Mouse (Mus musculus): Measurements from ENCODE around the gene Myoz2. TPM values are rescaled to one million over a fixed set of nuclear protein-coding genes. Genes with fewer than 3 reads are reported as not detected.
A peak's percentile ranks its signal among the peaks of the same experiment; 100 is the strongest.

Myoz2 gene
- polyA plus RNA-seq, 1 experiment from 2014 or later: 21.6 TPM

DNA sequence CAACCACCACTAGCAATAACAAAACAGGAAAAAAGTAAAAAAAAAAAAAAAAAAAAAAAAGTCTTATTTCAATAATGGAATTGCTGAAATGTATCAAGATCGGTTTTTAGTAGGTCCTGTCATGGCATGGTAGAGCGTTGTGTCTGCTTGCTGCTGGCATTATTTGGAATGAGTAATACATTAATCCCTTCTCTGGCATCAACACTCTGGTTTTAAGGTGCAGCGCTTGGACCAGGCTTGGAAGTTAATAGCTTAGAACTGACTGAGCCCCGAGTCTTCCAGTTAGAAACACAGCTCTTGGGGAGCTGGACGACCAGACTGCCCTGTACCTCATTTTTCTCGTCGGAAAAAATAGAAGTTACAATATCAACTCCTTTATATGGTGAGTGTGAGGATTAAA is 32.0 kb upstream of the Myoz2 start:
- 79% methylated on average over 7 of the region's 7 CpGs for WGBS
- Histone ChIP-seq H3K36me3 (ENCODE audit: control insufficient read depth, insufficient read depth, low read length) (no peaks in the 10 kb centered on the region), H3K27ac (ENCODE audit: low read length) (no peak overlapping the region; the same call in 1 of the 2 replicates), H3K9me3 (replicated peaks; ENCODE audit: control insufficient read depth, low read length) (no peaks in the 10 kb centered on the region), H3K9ac (ENCODE audit: low read length) (no peak overlapping the region), H3K27me3 (ENCODE audit: control insufficient read depth, insufficient read depth, low read length) (no peaks in the 10 kb centered on the region), H3K4me2 (ENCODE audit: low read depth, low read length) (no peak overlapping the region), H3K4me3 (replicated peaks; ENCODE audit: low read length) (no peak overlapping the region), H3K4me1 (ENCODE audit: control insufficient read depth, insufficient read depth, low read length) (peaks cover 18% of the 10 kb centered on the region)
- no peak for ATAC-seq (ENCODE audit: insufficient read depth, low FRiP score)

GRCm38 (mm10) chr3:123065466-123065865 is 30.7 kb upstream of the Myoz2 start:
- H3K9me3 ChIP-seq (replicated peaks; ENCODE audit: control insufficient read depth, low read length): no peaks in the 10 kb centered on the region
- WGBS: 45% methylated on average over 5 of the region's 5 CpGs
- H3K4me3 ChIP-seq (replicated peaks; ENCODE audit: low read length): no peak overlapping the region
- H3K36me3 ChIP-seq (ENCODE audit: control insufficient read depth, insufficient read depth, low read length): no peaks in the 10 kb centered on the region
- no peak overlapping the region for H3K4me2 ChIP-seq (ENCODE audit: low read depth, low read length)
- peak overlapping the region; percentile 18; the same call in 1 of the 2 replicates for H3K27ac ChIP-seq (ENCODE audit: low read length)
- H3K27me3 ChIP-seq (ENCODE audit: control insufficient read depth, insufficient read depth, low read length): no peaks in the 10 kb centered on the region
- H3K4me1 ChIP-seq (ENCODE audit: control insufficient read depth, insufficient read depth, low read length): peaks cover 18% of the 10 kb centered on the region
- ATAC-seq (ENCODE audit: insufficient read depth, low FRiP score): no peak
- no peak overlapping the region for H3K9ac ChIP-seq (ENCODE audit: low read length)

GRCm38 (mm10) chr3:123064186-123064585 is 29.4 kb upstream of the Myoz2 start:
- Histone ChIP-seq H3K4me3 (replicated peaks; ENCODE audit: low read length) (no peak overlapping the region), H3K4me2 (ENCODE audit: low read depth, low read length) (no peak overlapping the region), H3K36me3 (ENCODE audit: control insufficient read depth, insufficient read depth, low read length) (no peaks in the 10 kb centered on the region), H3K27ac (ENCODE audit: low read length) (peak overlapping the region; percentile 77), H3K9ac (ENCODE audit: low read length) (no peak overlapping the region), H3K4me1 (ENCODE audit: control insufficient read depth, insufficient read depth, low read length) (peaks cover 25% of the 10 kb centered on the region), H3K27me3 (ENCODE audit: control insufficient read depth, insufficient read depth, low read length) (no peaks in the 10 kb centered on the region), H3K9me3 (replicated peaks; ENCODE audit: control insufficient read depth, low read length) (no peaks in the 10 kb centered on the region)
- WGBS: 23% methylated on average over 5 of the region's 5 CpGs
- peak; percentile 88; the same call in 1 of the 2 replicates for ATAC-seq (ENCODE audit: insufficient read depth, low FRiP score)

- Histone ChIP-seq H3K4me1 (ENCODE audit: control insufficient read depth, insufficient read depth, low read length) (peaks cover 25% of the 10 kb centered on the region), H3K27ac (ENCODE audit: low read length) (no peak overlapping the region), H3K4me3 (replicated peaks; ENCODE audit: low read length) (no peak overlapping the region), H3K27me3 (ENCODE audit: control insufficient read depth, insufficient read depth, low read length) (no peaks in the 10 kb centered on the region), H3K36me3 (ENCODE audit: control insufficient read depth, insufficient read depth, low read length) (no peaks in the 10 kb centered on the region), H3K9ac (ENCODE audit: low read length) (no peak overlapping the region), H3K9me3 (replicated peaks; ENCODE audit: control insufficient read depth, low read length) (no peaks in the 10 kb centered on the region), H3K4me2 (ENCODE audit: low read depth, low read length) (no peak overlapping the region)
- WGBS: 77% methylated on average over 2 of the region's 2 CpGs
- ATAC-seq (ENCODE audit: insufficient read depth, low FRiP score): no peak
These were observed 27.1 kb upstream of the Myoz2 start for GRCm38 (mm10) chr3:123061931-123062330.

DNA sequence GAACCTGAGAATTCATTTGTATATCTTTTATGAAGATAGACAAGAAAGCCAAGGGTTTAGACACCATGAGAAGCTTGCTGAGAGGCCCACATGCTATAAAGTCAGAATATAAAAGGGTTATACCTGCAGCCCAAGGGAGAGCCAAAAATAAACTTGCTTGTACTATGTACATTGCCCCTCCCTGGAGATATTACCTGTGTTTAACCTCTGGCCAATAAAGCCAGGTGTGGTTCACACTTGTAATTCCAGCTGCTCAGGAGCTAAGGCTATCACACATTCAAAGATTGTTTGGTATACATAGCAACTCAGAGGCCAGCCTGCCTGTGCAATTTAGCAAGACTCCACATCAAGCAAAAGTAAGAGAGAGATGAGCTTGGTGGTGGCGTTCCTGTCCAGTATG is 24.0 kb upstream of the Myoz2 start:
- H3K9ac ChIP-seq (ENCODE audit: low read length): no peak overlapping the region
- no peak overlapping the region for H3K4me3 ChIP-seq (replicated peaks; ENCODE audit: low read length)
- WGBS: 67% methylated on average over 1 of the region's 1 CpGs
- H3K27me3 ChIP-seq (ENCODE audit: control insufficient read depth, insufficient read depth, low read length): no peaks in the 10 kb centered on the region
- no peaks in the 10 kb centered on the region for H3K36me3 ChIP-seq (ENCODE audit: control insufficient read depth, insufficient read depth, low read length)
- 0 out of 2 replicates have a peak, but pooled peaks cover 9% of the 10 kb centered on the region for H3K4me1 ChIP-seq (ENCODE audit: control insufficient read depth, insufficient read depth, low read length)
- H3K4me2 ChIP-seq (ENCODE audit: low read depth, low read length): no peak overlapping the region
- ATAC-seq (ENCODE audit: insufficient read depth, low FRiP score): peak; percentile 93
- H3K27ac ChIP-seq (ENCODE audit: low read length): peak overlapping the region; percentile 88
- no peaks in the 10 kb centered on the region for H3K9me3 ChIP-seq (replicated peaks; ENCODE audit: control insufficient read depth, low read length)

- Histone ChIP-seq H3K9ac (ENCODE audit: low read length) (no peak overlapping the region), H3K27ac (ENCODE audit: low read length) (peak overlapping the region; percentile 81), H3K27me3 (ENCODE audit: control insufficient read depth, insufficient read depth, low read length) (no peaks in the 10 kb centered on the region), H3K9me3 (replicated peaks; ENCODE audit: control insufficient read depth, low read length) (0 out of 2 replicates have a peak, but pooled peaks cover 4% of the 10 kb centered on the region), H3K36me3 (ENCODE audit: control insufficient read depth, insufficient read depth, low read length) (no peaks in the 10 kb centered on the region), H3K4me2 (ENCODE audit: low read depth, low read length) (no peak overlapping the region), H3K4me3 (replicated peaks; ENCODE audit: low read length) (no peak overlapping the region), H3K4me1 (ENCODE audit: control insufficient read depth, insufficient read depth, low read length) (0 out of 2 replicates have a peak, but pooled peaks cover 3% of the 10 kb centered on the region)
- WGBS: 48% methylated on average over 5 of the region's 5 CpGs
- no peak for ATAC-seq (ENCODE audit: insufficient read depth, low FRiP score)
These were observed 19.4 kb upstream of the Myoz2 start for GRCm38 (mm10) chr3:123054178-123054577.

GRCm38 (mm10) chr3:123053192-123053938 is 18.6 kb upstream of the Myoz2 start:
- no peak overlapping the region for H3K4me2 ChIP-seq (ENCODE audit: low read depth, low read length)
- no peaks in the 10 kb centered on the region for H3K36me3 ChIP-seq (ENCODE audit: control insufficient read depth, insufficient read depth, low read length)
- H3K27me3 ChIP-seq (ENCODE audit: control insufficient read depth, insufficient read depth, low read length): no peaks in the 10 kb centered on the region
- peak; percentile 79; the same call in 1 of the 2 replicates for ATAC-seq (ENCODE audit: insufficient read depth, low FRiP score)
- H3K9ac ChIP-seq (ENCODE audit: low read length): no peak overlapping the region
- 52% methylated on average over 8 of the region's 8 CpGs for WGBS
- H3K4me1 ChIP-seq (ENCODE audit: control insufficient read depth, insufficient read depth, low read length): 0 out of 2 replicates have a peak, but pooled peaks cover 3% of the 10 kb centered on the region
- H3K9me3 ChIP-seq (replicated peaks; ENCODE audit: control insufficient read depth, low read length): 0 out of 2 replicates have a peak, but pooled peaks cover 4% of the 10 kb centered on the region
- no peak overlapping the region for H3K4me3 ChIP-seq (replicated peaks; ENCODE audit: low read length)
- peak overlapping the region; percentile 81 for H3K27ac ChIP-seq (ENCODE audit: low read length)

DNA sequence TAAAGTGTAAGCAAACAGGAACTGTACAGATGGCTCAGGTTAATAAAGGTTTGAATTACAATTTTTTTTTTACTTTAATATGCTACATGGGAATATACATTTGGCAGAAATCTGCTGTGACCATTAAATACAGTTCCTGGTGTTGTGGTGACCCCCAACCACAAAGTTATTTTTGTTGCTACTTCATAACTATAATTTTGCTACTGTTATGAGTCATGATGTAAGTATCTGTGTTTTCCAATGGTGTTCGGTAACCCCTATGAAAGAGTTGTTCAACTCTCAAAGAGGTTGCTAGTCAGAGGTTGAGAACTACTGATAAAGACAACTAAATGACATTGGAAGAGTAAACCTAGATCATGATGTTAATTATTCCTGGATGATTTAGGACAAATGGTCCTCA is 7.5 kb upstream of the Myoz2 start:
- 92% methylated on average over 1 of the region's 1 CpGs for WGBS
- no peak overlapping the region for H3K27ac ChIP-seq (ENCODE audit: low read length)
- H3K27me3 ChIP-seq (ENCODE audit: control insufficient read depth, insufficient read depth, low read length): no peaks in the 10 kb centered on the region
- H3K4me3 ChIP-seq (replicated peaks; ENCODE audit: low read length): no peak overlapping the region
- H3K4me1 ChIP-seq (ENCODE audit: control insufficient read depth, insufficient read depth, low read length): no peaks in the 10 kb centered on the region
- H3K9ac ChIP-seq (ENCODE audit: low read length): no peak overlapping the region
- no peak for ATAC-seq (ENCODE audit: insufficient read depth, low FRiP score)
- no peaks in the 10 kb centered on the region for H3K36me3 ChIP-seq (ENCODE audit: control insufficient read depth, insufficient read depth, low read length)
- no peak overlapping the region for H3K4me2 ChIP-seq (ENCODE audit: low read depth, low read length)
- H3K9me3 ChIP-seq (replicated peaks; ENCODE audit: control insufficient read depth, low read length): no peaks in the 10 kb centered on the region

- H3K27ac ChIP-seq (ENCODE audit: low read length): no peak overlapping the region
- H3K4me3 ChIP-seq (replicated peaks; ENCODE audit: low read length): no peak overlapping the region
- WGBS: 78% methylated on average over 8 of the region's 8 CpGs
- no peak for ATAC-seq (ENCODE audit: insufficient read depth, low FRiP score)
- H3K27me3 ChIP-seq (ENCODE audit: control insufficient read depth, insufficient read depth, low read length): no peaks in the 10 kb centered on the region
- no peaks in the 10 kb centered on the region for H3K4me1 ChIP-seq (ENCODE audit: control insufficient read depth, insufficient read depth, low read length)
- no peaks in the 10 kb centered on the region for H3K9me3 ChIP-seq (replicated peaks; ENCODE audit: control insufficient read depth, low read length)
- no peaks in the 10 kb centered on the region for H3K36me3 ChIP-seq (ENCODE audit: control insufficient read depth, insufficient read depth, low read length)
- no peak overlapping the region for H3K9ac ChIP-seq (ENCODE audit: low read length)
- no peak overlapping the region for H3K4me2 ChIP-seq (ENCODE audit: low read depth, low read length)
These were observed 1.0 kb downstream of the Myoz2 start for GRCm38 (mm10) chr3:123033804-123034203.

Data from stomach, embryonic 16.5 days (tissue).